11 mouse cellular contexts compared by ENCODE assay signal in genomic region chr10:119146342-119146741, GRCm38 (mm10).
"Had no signal": no experiment of that assay in that cellular context is flagged by ENCODE, and none has a peak within 500 bp of the region (broad histone marks: within the 10 kb centered on the region; RNA-seq: fewer than 3 reads in every experiment).

No protein-coding gene starts in this region.

- H3K4me2 ChIP-seq: kidney, embryonic 15.5 days; liver, embryonic 11.5 days; liver, embryonic 15.5 days; lung, embryonic 14.5 days; midbrain, embryonic 13.5 days had no signal

- DNase-seq: kidney, postnatal 25 days; lung, embryonic 14.5 days; right cerebral cortex, adult 18-20 months; thymus, adult 18-20 months; thymus, postnatal 14 days had no signal

- H3K9ac ChIP-seq: kidney, embryonic 15.5 days; liver, embryonic 15.5 days; lung, embryonic 14.5 days; midbrain, embryonic 13.5 days had no signal

- H3K9me3 ChIP-seq: kidney, embryonic 15.5 days; limb, embryonic 10.5 days; liver, embryonic 15.5 days; midbrain, embryonic 13.5 days had no signal

- H3K4me3 ChIP-seq: kidney, embryonic 15.5 days; left cerebral cortex, adult 2 months; limb, embryonic 10.5 days; liver, embryonic 15.5 days; midbrain, embryonic 13.5 days had no signal

- H3K36me3 ChIP-seq: kidney, embryonic 15.5 days; limb, embryonic 10.5 days; liver, embryonic 15.5 days; midbrain, embryonic 13.5 days had no signal

- H3K27ac ChIP-seq: kidney, embryonic 15.5 days; left cerebral cortex, adult 2 months; limb, embryonic 10.5 days; liver, embryonic 15.5 days; midbrain, embryonic 13.5 days had no signal

- ATAC-seq: midbrain, embryonic 13.5 days had no signal

- H3K4me1 ChIP-seq: kidney, embryonic 15.5 days; limb, embryonic 10.5 days; liver, embryonic 15.5 days; midbrain, embryonic 13.5 days had no signal

- H3K27me3 ChIP-seq: kidney, embryonic 15.5 days; liver, embryonic 15.5 days; midbrain, embryonic 13.5 days had no signal
